Mouse (Mus musculus) cerebellum, adult 11 months (tissue): ENCODE measurements around the gene C4bp.
A peak's percentile ranks its signal among the peaks of the same experiment; 100 is the strongest.
"Not testable (repeated sequence)": the region's sequence is repeated elsewhere in the genome, so short reads cannot be mapped to it uniquely, and the experiment has no call there.

Experiments
- DNase-seq: peaks from one replicate; pipeline ENCODE4 v3.0.0; 2022

Gene C4bp

GRCm38 (mm10) chr1:130661454-130661853, at the start of gene C4bp:
Gene C4bp, minus strand, starts transcription at chr1:130661632.
- no peak for DNase-seq

DNA sequence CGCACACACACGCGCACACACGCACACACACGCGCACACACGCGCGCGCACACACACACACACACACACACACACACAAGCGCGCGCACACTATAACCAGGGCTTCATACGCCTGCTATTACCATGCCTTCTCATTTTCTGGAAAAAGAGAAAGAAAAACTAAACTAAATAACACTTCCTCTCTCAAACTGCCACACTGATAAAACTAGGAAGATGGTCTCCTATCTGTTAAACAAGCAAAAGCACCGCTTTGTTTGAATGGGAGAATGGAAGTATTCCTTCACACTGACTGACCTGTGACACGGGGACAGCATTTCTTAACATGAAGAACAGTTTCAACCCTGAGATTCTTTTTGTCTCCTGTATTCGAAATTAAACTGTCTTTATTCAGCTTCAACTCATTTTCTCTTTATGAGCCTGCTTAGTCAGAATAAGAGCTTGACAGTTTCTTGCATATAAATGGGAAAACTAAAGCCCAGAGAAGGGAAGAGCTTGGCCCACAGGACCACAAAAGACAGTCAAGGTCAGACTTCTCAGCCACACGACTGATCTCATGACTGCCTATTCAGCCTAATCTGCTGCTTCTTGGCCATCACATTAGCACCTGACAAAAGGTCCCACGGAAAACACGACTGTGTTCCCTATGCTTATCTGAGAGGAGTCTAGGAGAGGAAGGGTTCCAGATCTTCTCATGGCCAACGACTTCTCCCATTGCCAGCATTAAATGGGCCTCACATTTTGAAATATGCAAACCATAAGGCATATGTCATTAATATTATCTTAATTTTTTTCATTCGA, 49.0 kb upstream of the C4bp start:
- DNase-seq, result no peak

DNA sequence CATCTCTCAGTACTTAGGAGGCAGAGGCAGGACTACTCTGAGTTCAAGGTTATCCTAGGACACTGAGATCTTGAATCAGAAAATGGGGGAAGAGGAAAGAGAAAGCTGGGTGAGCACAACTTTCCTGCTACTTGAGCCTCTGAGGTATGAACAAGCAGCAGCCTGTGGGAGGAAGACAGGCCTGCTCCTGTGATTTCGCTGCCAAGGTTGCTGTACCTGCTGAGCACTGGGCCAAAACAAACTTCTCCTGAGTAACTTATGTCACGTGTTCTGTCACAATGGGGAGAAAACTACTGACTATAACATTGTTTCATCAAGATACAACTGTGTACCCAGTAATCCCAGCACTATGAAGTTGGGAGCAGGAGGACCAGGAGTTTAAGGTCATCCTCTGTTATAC, 42.2 kb upstream of the C4bp start:
- no peak for DNase-seq

GRCm38 (mm10) chr1:130701976-130702375, 40.5 kb upstream of the C4bp start:
- no peak for DNase-seq

DNA sequence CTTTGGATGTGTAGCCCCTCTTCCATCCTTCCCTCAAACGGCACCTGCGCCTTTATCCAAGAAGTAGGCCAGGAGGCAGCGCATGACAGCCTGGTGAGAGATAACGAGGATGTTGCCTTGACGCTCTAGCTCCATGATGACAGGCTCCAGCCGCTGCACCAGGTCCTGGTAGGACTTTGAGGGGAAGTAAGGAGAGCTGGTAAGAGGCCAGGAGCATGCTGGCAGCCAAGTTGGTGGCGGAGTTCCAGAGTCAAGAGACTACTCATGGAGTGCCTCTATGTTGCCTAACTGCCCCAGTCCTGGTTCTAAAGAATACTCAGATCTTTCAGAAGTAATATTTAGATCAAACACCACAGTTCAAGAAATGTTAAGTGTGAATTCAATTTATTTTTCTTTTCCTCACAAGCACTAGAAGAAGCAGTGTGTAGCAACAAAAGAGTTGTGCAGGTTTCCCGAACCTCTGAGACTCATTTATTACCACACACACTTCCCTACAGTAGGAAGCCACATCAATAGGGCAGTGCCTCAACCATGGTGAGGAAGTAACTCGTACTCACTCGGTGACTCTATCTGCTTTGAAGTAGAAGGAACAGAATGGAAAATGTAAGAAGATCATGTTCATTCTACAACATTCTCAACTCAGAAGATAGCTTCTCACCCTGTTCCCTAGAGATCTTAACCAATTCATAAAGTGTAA, 38.7 kb upstream of the C4bp start:
- DNase-seq, result peak; percentile 30

- no peak for DNase-seq
These were observed 37.2 kb upstream of the C4bp start for GRCm38 (mm10) chr1:130698601-130699000.

- DNase-seq, result no peak
These were observed 22.5 kb upstream of the C4bp start for GRCm38 (mm10) chr1:130683905-130684304.

DNA sequence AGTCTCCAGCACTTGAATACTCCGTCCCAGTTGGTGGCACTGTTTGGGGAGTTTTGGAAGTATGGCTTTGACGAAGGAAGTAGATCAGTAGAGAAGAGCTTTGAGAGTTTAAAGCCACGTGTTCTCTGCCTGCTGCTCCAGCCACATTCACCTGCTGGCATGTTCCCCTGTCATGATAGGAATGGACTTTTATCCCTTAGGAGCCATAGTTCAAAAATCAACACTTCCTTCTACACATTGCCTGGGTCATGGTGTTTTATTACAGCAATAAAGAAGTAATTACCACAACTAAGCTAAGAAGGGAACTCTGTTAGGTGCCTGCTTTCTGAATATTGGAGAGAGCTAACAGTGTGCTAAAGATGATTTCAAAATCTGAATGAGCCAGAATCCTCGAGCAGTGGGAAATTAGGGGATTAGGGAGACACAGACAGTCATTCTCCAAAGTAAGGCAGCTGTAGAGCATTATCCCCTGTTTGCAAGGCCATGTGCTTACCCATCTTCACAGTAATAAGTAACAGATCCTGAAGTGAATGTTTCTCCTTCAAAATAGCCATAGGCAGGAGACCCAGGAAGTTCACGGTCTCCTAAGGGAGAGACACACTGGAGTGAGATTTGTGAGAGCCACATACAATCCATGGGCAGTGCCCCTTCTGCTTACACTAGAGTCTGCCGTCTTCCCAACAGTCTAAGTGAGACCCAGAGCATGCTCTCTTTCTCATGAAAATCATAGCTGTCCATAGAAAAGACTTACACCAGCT, 20.4 kb upstream of the C4bp start:
- DNase-seq, result no peak

GRCm38 (mm10) chr1:130681075-130681474, 19.6 kb upstream of the C4bp start:
- DNase-seq, result no peak

DNA sequence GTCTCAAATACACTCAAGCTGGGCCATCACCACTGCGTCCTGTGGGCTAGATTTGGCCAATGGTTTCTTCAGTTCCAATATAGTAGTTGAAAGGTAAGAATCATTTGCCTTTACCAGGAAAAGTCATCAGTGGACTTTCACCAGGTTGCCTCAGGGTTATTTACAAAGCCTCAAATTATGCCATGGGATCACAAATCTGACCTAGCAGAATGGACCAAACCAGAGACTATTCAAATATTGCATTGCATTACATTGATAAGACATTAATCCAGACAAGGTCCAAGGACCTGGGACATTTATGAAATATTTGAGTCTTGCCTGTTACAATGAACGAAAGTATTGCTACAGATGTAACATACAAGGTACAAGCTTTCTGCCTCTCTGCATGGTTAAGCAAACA, 17.1 kb upstream of the C4bp start:
- no peak for DNase-seq

GRCm38 (mm10) chr1:130663576-130663975, 2.1 kb upstream of the C4bp start:
- not testable (repeated sequence) for DNase-seq

- peak; percentile 0 for DNase-seq
These were observed 1.8 kb downstream of the C4bp start for GRCm38 (mm10) chr1:130659641-130660040.

DNA sequence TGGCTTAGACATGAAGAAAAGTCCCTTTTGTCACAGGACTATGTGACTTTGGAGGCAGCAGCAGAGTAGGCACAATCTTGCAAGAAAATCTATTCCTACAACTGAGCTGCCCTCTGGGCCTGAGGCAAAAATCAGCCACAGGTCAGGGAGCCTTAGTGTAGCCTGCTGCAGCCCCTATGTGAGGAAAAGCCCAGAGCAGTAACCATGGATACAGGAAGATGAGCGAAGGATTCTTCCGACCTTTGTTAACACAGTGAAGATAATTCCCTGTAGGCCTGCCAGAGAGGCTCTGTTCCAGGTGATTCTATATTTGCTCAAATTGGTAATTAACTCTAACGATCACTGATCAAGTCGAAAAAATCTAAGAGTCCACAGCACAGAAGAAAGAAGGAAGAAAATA, 17.3 kb downstream of the C4bp start:
- no peak for DNase-seq

GRCm38 (mm10) chr1:130640967-130641366, 20.5 kb downstream of the C4bp start:
- DNase-seq, result no peak

DNA sequence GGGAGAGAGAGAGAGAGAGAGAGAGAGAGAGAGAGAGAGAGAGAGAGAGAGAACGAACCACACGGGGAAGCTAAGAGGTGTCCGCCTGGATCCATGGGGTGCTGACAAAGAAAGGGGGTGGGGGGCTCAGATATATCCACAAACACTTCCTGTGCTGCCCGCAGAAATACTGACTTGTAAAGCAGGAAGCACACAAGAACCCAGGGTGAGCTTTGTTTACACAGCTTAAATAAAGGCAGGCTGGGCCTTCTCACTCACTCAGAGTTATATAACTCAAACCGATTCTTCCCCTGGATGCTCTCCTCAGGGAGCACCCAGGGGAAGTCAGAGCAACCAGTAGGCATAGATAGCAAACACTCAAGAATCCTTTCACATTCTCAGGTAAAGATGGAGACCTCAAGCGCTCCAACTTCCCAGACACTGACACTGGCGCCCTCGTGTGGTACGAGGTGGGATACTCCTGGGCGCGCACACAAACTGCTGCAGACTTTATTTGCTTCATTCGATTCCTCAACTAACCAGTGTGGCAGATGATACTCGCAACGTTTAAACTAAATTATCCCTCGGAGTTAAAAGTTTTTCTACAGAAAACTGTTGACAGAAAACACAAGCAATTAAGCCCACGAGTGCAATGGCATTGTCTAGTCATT, 27.5 kb downstream of the C4bp start:
- peak; percentile 10 for DNase-seq

DNA sequence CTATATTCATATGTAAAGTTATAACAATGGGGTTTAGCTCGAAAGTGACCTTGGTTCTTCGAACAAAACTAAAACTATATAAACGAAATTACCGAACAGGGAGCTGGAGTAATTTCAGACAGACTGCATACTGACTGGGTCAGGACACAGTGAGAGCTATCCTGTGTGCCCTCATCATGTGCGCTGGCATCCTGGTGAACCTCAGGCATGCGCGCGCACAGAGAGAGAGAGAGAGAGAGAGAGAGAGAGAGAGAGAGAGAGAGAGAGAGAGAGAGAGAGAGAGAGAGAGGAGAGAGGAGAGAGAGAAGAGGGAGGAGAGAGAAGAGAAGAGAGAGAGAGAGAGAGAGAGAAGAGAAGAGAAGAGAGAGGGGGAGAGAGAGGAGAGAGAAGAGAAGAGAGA, 28.1 kb downstream of the C4bp start:
- no peak for DNase-seq

GRCm38 (mm10) chr1:130629521-130629920, 31.9 kb downstream of the C4bp start, which contains the start of gene Zp3r:
Gene Zp3r, minus strand, starts transcription at chr1:130629621.
- DNase-seq, result no peak

- DNase-seq, result no peak
These were observed 65.1 kb downstream of the C4bp start for GRCm38 (mm10) chr1:130596291-130596690.

GRCm38 (mm10) chr1:130588659-130589058, 72.8 kb downstream of the C4bp start:
- DNase-seq, result no peak
